Mouse (Mus musculus) lung, postnatal 0 days (tissue): Measurements from ENCODE around the gene Fbxl22. TPM values are rescaled to one million over a fixed set of nuclear protein-coding genes. Genes with fewer than 3 reads are reported as not detected.

Experiments used
- ATAC-seq: fragments of 200-750 bp; cut with Nextera tagmentation; 2 replicates; pipeline ENCODE4 v1.8.0; 2017; ENCODE audit warnings: moderate library complexity
- DNase-seq: peaks from one replicate; pipeline ENCODE4 v3.0.0-alpha.2; 2016; ENCODE audit warnings: low spot score
- H3K27ac ChIP-seq: fragments of 300-500 bp; sonication (generic); 2 replicates; pipeline ENCODE4 v1.5.1; 2014; ENCODE audit warnings: antibody characterized with exemption, mild to moderate bottlenecking, low read length, mixed read lengths
- H3K27me3 ChIP-seq: fragments of 300-500 bp; sonication (generic); replicated peaks from 2 replicates; pipeline ENCODE4 v1.6.1; 2014; ENCODE audit warnings: low read length, mixed read lengths; ENCODE audit not compliant: insufficient read depth
- H3K36me3 ChIP-seq: fragments of 300-500 bp; sonication (generic); 2 replicates; pipeline ENCODE4 v1.6.1; 2014; ENCODE audit warnings: low read length, mixed read lengths; ENCODE audit not compliant: insufficient read depth
- H3K4me1 ChIP-seq: fragments of 300-500 bp; sonication (generic); 2 replicates; pipeline ENCODE4 v1.6.1; 2014; ENCODE audit warnings: antibody characterized with exemption, low read depth, low read length, mixed read lengths; ENCODE audit not compliant: insufficient read depth
- H3K4me2 ChIP-seq: fragments of 300-500 bp; sonication (generic); replicated peaks from 2 replicates; pipeline ENCODE4 v1.6.1; 2014; ENCODE audit warnings: low read depth, mild to moderate bottlenecking, low read length, moderate library complexity, mixed read lengths
- H3K4me3 ChIP-seq: fragments of 300-500 bp; sonication (generic); 2 replicates; pipeline ENCODE4 v1.5.1; 2014; ENCODE audit warnings: low read depth, low read length
- H3K9ac ChIP-seq: fragments of 300-500 bp; sonication (generic); replicated peaks from 2 replicates; pipeline ENCODE4 v1.6.1; 2014; ENCODE audit warnings: low read depth, mild to moderate bottlenecking
- H3K9me3 ChIP-seq: fragments of 300-500 bp; sonication (generic); 2 replicates; pipeline ENCODE4 v1.6.1; 2016; ENCODE audit warnings: low read length, mixed read lengths
- CTCF ChIP-seq: IDR thresholded peaks from 2 replicates; pipeline ENCODE4 v1.5.1; 2016; ENCODE audit warnings: antibody characterized with exemption, mild to moderate bottlenecking
- EP300 ChIP-seq: IDR thresholded peaks from 2 replicates; pipeline ENCODE4 v1.6.1; 2016; ENCODE audit warnings: antibody characterized with exemption, mild to moderate bottlenecking, control low read depth
- WGBS: fragments of 180-500 bp; shearing (Covaris S2); extraction: QIAGEN DNeasy Blood & Tissue Kit; methylation state at CpG from one replicate; pipeline ENCODE4 v1.1.7; 2014; 5-methylcytosine and 5-hydroxymethylcytosine counted together
- polyA plus RNA-seq: library from polyadenylated mRNA; unstranded; fragments of >200 nt; fragmentation: Nextera tagmentation; extraction: Ambion mirVana; gene quantifications from 2 replicates; pipeline ENCODE4 v1.2.1, GENCODE M21; 2015

Fbxl22 gene
- polyA plus RNA-seq, 1 experiment from 2014 or later = 3.4 TPM

DNA sequence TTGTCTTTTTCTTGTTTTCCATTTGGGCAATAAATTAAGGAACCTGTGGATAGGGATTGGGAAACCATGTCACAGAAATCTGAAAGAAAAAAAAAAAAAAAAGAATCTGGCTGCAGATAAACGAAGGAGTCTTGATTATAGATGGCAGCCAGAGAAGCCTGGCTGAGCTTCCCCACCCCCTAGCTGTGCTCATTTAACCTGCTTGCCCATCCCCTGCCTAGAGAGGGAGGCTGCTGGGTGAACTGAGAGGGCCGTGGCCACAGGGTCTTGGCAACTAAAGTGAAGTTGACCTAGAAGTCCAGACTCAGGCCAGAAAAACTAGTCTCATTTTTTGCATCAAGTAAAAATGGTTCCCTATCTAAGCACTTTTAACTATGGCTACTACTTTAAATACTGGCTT is 3.4 kb downstream of the Fbxl22 start:
- H3K4me1 ChIP-seq = no peaks in the 10 kb centered on the region
- H3K36me3 ChIP-seq = peaks cover 16% of the 10 kb centered on the region
- peak overlapping the region; percentile 70 for H3K4me3 ChIP-seq
- ATAC-seq (no peak), DNase-seq (no peak)
- TF ChIP-seq CTCF = no peak
- no peak for TF ChIP-seq EP300
- peak overlapping the region; percentile 62; the same call in 1 of the 2 replicates for H3K9ac ChIP-seq
- no peaks in the 10 kb centered on the region for H3K27me3 ChIP-seq
- H3K9me3 ChIP-seq = no peaks in the 10 kb centered on the region
- H3K4me2 ChIP-seq = peak overlapping the region; percentile 99
- WGBS = 2% methylated on average over 2 of the region's 2 CpGs
- H3K27ac ChIP-seq = peak overlapping the region; percentile 64; the same call in 1 of the 2 replicates

DNA sequence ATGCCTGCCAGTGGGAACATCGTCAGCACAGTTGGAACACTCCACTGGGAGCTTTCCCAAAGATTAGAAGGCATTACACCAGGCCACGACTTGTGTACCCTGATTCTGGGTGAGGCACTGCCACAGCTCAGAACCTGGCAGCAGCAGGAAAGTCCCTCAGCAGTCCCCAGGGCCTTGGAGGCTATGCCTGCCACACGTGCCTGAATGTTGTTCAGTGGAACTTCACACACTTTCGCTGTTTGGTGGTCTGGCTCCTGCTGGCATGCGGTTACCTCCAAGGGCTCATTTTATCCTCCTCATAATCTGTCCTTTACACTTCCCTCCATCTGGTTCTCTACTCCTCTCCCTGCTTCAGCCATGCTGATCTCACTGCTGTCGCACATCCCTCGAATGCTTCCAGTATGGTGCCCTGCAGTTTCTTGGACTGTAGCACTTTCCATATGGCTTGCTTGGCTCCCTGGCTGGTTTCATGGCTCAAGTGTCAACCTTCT is 4.0 kb downstream of the Fbxl22 start:
- Histone ChIP-seq H3K9me3 (no peaks in the 10 kb centered on the region), H3K4me1 (no peaks in the 10 kb centered on the region), H3K27ac (no peak overlapping the region), H3K27me3 (no peaks in the 10 kb centered on the region), H3K36me3 (peaks cover 21% of the 10 kb centered on the region), H3K9ac (no peak overlapping the region), H3K4me3 (no peak overlapping the region), H3K4me2 (no peak overlapping the region)
- ATAC-seq (no peak), DNase-seq (no peak)
- TF ChIP-seq CTCF (no peak), EP300 (no peak)
- 77% methylated on average over 7 of the region's 7 CpGs for WGBS

DNA sequence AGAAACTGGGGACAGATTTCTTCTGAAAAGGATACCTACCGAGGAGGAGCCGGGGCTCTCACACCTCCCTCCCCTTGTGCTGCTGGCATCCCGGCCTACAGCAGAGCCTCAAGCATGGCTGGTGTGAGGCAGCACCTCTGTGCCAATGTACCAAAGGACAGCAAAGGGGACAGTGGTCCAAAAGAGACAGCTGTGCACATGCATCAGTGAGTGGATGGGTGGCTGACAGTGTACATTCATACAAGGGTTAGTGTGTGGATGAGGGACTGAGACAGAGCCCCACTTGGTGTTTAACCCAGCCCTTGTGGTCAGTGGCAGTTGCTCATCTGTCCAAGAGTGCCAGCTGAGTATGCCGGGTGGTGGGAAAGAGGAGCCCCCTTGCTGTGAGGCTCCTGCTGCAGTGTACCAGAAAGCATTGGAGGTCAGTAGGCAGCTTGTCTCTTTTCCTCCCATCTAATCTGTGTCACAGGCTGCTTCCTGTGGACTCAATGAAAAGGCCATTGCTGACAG is 5.4 kb downstream of the Fbxl22 start:
- DNase-seq = no peak
- Histone ChIP-seq H3K9me3 (no peaks in the 10 kb centered on the region), H3K27me3 (no peaks in the 10 kb centered on the region), H3K27ac (no peak overlapping the region), H3K4me3 (no peak overlapping the region), H3K9ac (no peak overlapping the region), H3K4me2 (no peak overlapping the region), H3K36me3 (peaks cover 32% of the 10 kb centered on the region), H3K4me1 (no peaks in the 10 kb centered on the region)
- ATAC-seq = no peak
- TF ChIP-seq EP300 (no peak), CTCF (no peak)
- 79% methylated on average over 4 of the region's 4 CpGs for WGBS

DNA sequence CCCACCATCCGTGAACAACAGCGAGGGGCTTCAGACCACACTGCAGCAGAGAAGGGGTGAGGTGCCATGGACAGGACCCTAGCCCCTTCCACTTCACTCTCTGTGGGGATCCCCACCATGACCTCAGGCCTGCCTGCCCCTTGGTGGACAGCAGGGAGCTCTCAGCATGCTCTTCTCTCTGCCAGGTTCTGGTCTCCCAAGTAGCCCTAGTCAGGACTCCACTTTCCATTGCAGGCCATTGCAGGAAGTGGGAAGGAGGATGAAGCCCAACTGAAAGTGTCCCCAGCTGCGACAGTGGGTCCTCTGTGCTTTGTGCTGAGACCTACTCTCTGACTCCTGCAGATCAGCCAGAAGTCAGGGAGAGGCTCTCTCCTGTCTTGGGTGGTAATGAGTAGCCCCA is 6.7 kb downstream of the Fbxl22 start:
- 94% methylated on average over 3 of the region's 3 CpGs for WGBS
- no peak overlapping the region for H3K27ac ChIP-seq
- ATAC-seq = no peak

DNA sequence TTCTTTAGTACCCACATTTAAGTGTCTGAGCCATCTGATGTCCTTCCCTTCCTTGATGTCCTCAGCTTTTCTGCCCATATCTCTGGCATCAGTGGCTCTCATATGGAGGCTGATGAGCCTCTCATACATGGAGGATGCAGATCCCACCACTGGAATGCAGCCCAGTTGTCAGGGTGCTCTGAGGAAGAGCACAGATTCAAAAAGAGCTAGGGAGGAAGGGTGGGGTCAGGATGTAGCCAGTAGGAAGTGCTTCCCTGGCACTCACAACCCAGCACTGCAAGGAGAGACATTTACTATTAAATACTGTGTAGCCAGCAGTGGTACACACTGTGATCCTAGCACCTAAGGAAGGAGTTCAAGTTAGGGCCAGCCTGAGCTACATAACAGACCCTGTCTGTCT is 8.0 kb downstream of the Fbxl22 start:
- TF ChIP-seq CTCF (no peak), EP300 (peak; percentile 24; the same call in 1 of the 2 replicates)
- no peak overlapping the region for H3K4me3 ChIP-seq
- H3K4me1 ChIP-seq = no peaks in the 10 kb centered on the region
- ATAC-seq (peak; percentile 63), DNase-seq (peak; percentile 36)
- no peaks in the 10 kb centered on the region for H3K9me3 ChIP-seq
- H3K36me3 ChIP-seq = peaks cover 36% of the 10 kb centered on the region
- H3K27ac ChIP-seq = no peak overlapping the region
- no peak overlapping the region for H3K4me2 ChIP-seq
- H3K27me3 ChIP-seq = no peaks in the 10 kb centered on the region
- H3K9ac ChIP-seq = no peak overlapping the region

More for the DNA sequence above, 6.7 kb downstream of the Fbxl22 start:
- no peak for TF ChIP-seq CTCF
- no peak for TF ChIP-seq EP300
- H3K27me3 ChIP-seq = no peaks in the 10 kb centered on the region
- H3K4me2 ChIP-seq = no peak overlapping the region
- no peaks in the 10 kb centered on the region for H3K9me3 ChIP-seq
- no peak overlapping the region for H3K4me3 ChIP-seq
- H3K4me1 ChIP-seq = no peaks in the 10 kb centered on the region
- no peak overlapping the region for H3K9ac ChIP-seq
- H3K36me3 ChIP-seq = peaks cover 32% of the 10 kb centered on the region
- no peak for DNase-seq

DNA sequence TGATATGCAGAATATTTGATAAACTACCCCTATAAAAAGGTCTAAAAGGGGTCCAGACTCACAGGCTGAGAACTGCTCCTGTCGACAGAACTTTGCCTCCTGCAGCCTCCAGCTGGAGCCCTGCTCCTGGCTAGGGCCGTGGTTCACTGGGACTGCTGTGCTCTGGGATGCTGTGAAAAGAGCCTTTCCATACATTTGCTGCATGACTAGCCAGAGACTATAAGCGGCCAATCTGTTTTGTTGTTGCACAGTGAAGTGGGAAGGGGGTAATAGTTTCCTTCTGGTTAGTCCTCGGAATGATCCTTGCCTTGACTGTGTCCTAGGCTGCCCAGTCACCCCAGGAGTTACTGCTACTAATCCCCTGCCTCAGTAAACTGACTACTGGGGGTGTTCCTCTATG is 8.4 kb downstream of the Fbxl22 start:
- Histone ChIP-seq H3K27ac (no peak overlapping the region), H3K36me3 (peaks cover 40% of the 10 kb centered on the region), H3K27me3 (no peaks in the 10 kb centered on the region), H3K4me1 (no peaks in the 10 kb centered on the region), H3K4me3 (no peak overlapping the region), H3K4me2 (no peak overlapping the region), H3K9me3 (no peaks in the 10 kb centered on the region), H3K9ac (no peak overlapping the region)
- DNase-seq (no peak), ATAC-seq (no peak)
- TF ChIP-seq CTCF = no peak
- no peak for TF ChIP-seq EP300
- 85% methylated on average over 4 of the region's 4 CpGs for WGBS
